Mouse (Mus musculus): Measurements from ENCODE around the gene Mdk.

- no peak for TF ChIP-seq TAL1 (IDR thresholded peaks at IDR 0.05; ENCODE audit: low read length)
- no peak for TF ChIP-seq GATA1 (IDR thresholded peaks at IDR 0.05; ENCODE audit: low read length)
Observed at GRCm38 (mm10) chr2:91939303-91939935, 7.3 kb upstream of the Mdk start.

Measured in erythroblast, embryonic 14.5 days (primary cell).